Mouse (Mus musculus) limb, embryonic 14.5 days (tissue): Measurements from ENCODE around the gene Rtl10. TPM values are rescaled to one million over a fixed set of nuclear protein-coding genes. Genes with fewer than 3 reads are reported as not detected.

Source experiments
- ATAC-seq: fragments of 200-750 bp; cut with Nextera tagmentation; 2 replicates; pipeline ENCODE4 v1.8.0; 2017; ENCODE audit warnings: low read depth, moderate number of reproducible peaks, moderate TSS enrichment; ENCODE audit not compliant: low FRiP score
- DNase-seq: peaks from one replicate; pipeline ENCODE4 v3.0.0-alpha.2; 2015; ENCODE audit warnings: low spot score
- H3K27ac ChIP-seq: fragments of 300-500 bp; sonication (generic); replicated peaks from 2 replicates; pipeline ENCODE4 v1.5.1; 2014; ENCODE audit warnings: low read depth, mild to moderate bottlenecking, low read length, moderate library complexity, mixed read lengths
- H3K27me3 ChIP-seq: fragments of 300-500 bp; sonication (generic); 2 replicates; pipeline ENCODE4 v1.6.1; 2014; ENCODE audit warnings: low read length, mixed read lengths; ENCODE audit not compliant: control insufficient read depth, insufficient read depth
- H3K36me3 ChIP-seq: fragments of 300-500 bp; sonication (generic); 2 replicates; pipeline ENCODE4 v1.6.1; 2014; ENCODE audit warnings: mild to moderate bottlenecking, low read length, moderate library complexity, mixed read lengths; ENCODE audit not compliant: control insufficient read depth, insufficient read depth
- H3K4me1 ChIP-seq: fragments of 300-500 bp; sonication (generic); 2 replicates; pipeline ENCODE4 v1.6.1; 2014; ENCODE audit warnings: antibody characterized with exemption, low read length, mixed read lengths; ENCODE audit not compliant: control insufficient read depth, insufficient read depth
- H3K4me2 ChIP-seq: fragments of 300-500 bp; sonication (generic); replicated peaks from 2 replicates; pipeline ENCODE4 v1.6.1; 2014; ENCODE audit warnings: low read depth, mild to moderate bottlenecking, low read length, moderate library complexity; ENCODE audit not compliant: severe bottlenecking
- H3K4me3 ChIP-seq: fragments of 300-500 bp; sonication (generic); replicated peaks from 2 replicates; pipeline ENCODE4 v1.5.1; 2014; ENCODE audit warnings: low read length
- H3K9ac ChIP-seq: fragments of 300-500 bp; sonication (generic); 2 replicates; pipeline ENCODE4 v1.6.1; 2014; ENCODE audit warnings: mild to moderate bottlenecking, low read depth, low read length, moderate library complexity; ENCODE audit not compliant: severe bottlenecking
- H3K9me3 ChIP-seq: fragments of 300-500 bp; sonication (generic); 2 replicates; pipeline ENCODE4 v1.6.1; 2016; ENCODE audit warnings: low read length; ENCODE audit not compliant: control insufficient read depth
- POLR2A ChIP-seq: fragments of 200-500 bp; IDR thresholded peaks from 2 replicates; pipeline ENCODE4 v1.8.0; 2012; ENCODE audit warnings: inconsistent platforms, mild to moderate bottlenecking, moderate library complexity, borderline replicate concordance; ENCODE audit not compliant: insufficient read depth, insufficient read length; ENCODE audit errors: extremely low read depth
- WGBS: fragments of 180-500 bp; shearing (Covaris S2); extraction: QIAGEN DNeasy Blood & Tissue Kit; methylation state at CpG from one replicate; pipeline ENCODE4 v1.1.7; 2014; 5-methylcytosine and 5-hydroxymethylcytosine counted together
- polyA plus RNA-seq, 2 experiments: library from polyadenylated mRNA; depleted of rRNA in 1 of 2; stranded (reverse) in 1 of 2; unstranded in 1 of 2; fragments of >200 nt; fragmentation: Nextera tagmentation in 1 of 2; extraction: Ambion mirVana in 1 of 2; gene quantifications; 2 replicates each; pipeline versions ENCODE4 v1.2.1 to v1.2.3; 2012 to 2014

Rtl10 gene
- polyA plus RNA-seq, 2 experiments, result 4.3 to 16.6 TPM

DNA sequence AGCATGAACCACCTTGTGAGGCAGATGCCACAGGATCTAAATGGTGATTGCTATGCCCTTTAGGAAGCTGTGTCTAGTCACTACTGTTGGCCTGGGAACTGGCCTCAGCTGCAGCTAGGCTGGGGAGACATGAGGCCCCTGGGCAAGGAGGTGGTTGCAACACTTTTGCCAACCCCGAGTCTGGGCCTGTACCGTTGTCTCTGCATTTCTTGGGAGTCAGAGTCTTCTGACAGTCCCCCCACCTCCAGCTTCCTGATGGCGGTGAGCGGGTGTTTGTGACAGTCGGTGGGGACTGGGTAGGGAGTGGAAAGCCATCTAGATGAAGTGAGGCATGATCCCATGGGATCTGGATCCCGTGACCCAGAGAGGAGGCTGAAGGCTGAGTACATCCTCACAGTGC is 43.3 kb upstream of the Rtl10 start:
- Histone ChIP-seq H3K4me2 (no peak overlapping the region), H3K4me1 (peaks cover 30% of the 10 kb centered on the region), H3K4me3 (no peak overlapping the region), H3K27me3 (no peaks in the 10 kb centered on the region), H3K9me3 (no peaks in the 10 kb centered on the region), H3K36me3 (peaks cover 9% of the 10 kb centered on the region; the same call in 1 of the 2 replicates), H3K9ac (no peak overlapping the region), H3K27ac (no peak overlapping the region)
- ATAC-seq (no peak), DNase-seq (no peak)
- WGBS, result 75% methylated on average over 6 of the region's 6 CpGs
- TF ChIP-seq POLR2A, result no peak

- DNase-seq, result no peak
- Histone ChIP-seq H3K9me3 (no peaks in the 10 kb centered on the region), H3K4me1 (peaks cover 21% of the 10 kb centered on the region), H3K4me2 (no peak overlapping the region), H3K36me3 (peaks cover 9% of the 10 kb centered on the region; the same call in 1 of the 2 replicates), H3K4me3 (no peak overlapping the region), H3K9ac (no peak overlapping the region), H3K27ac (no peak overlapping the region), H3K27me3 (no peaks in the 10 kb centered on the region)
- TF ChIP-seq POLR2A, result no peak
- ATAC-seq, result no peak
Measured at GRCm38 (mm10) chr16:18458661-18459060, 40.0 kb upstream of the Rtl10 start.

- peak; percentile 41 for ATAC-seq
- Histone ChIP-seq H3K27ac (0 out of 2 replicates have a peak overlapping the region, but pooled peaks have one; percentile 26), H3K36me3 (peaks cover 9% of the 10 kb centered on the region; the same call in 1 of the 2 replicates), H3K9me3 (no peaks in the 10 kb centered on the region), H3K4me3 (no peak overlapping the region), H3K27me3 (no peaks in the 10 kb centered on the region), H3K4me2 (0 out of 2 replicates have a peak overlapping the region, but pooled peaks have one; percentile 20), H3K9ac (no peak overlapping the region), H3K4me1 (peaks cover 25% of the 10 kb centered on the region)
- WGBS, result 15% methylated on average over 12 of the region's 12 CpGs
- DNase-seq, result no peak
- no peak for TF ChIP-seq POLR2A
Measured at GRCm38 (mm10) chr16:18459335-18459954, 39.3 kb upstream of the Rtl10 start.

GRCm38 (mm10) chr16:18459955-18460370 is 38.7 kb upstream of the Rtl10 start:
- WGBS, result 9% methylated on average over 11 of the region's 11 CpGs
- peaks cover 25% of the 10 kb centered on the region for H3K4me1 ChIP-seq
- H3K4me2 ChIP-seq, result 0 out of 2 replicates have a peak overlapping the region, but pooled peaks have one; percentile 20
- H3K4me3 ChIP-seq, result no peak overlapping the region
- DNase-seq, result peak; percentile 76
- ATAC-seq, result peak; percentile 71
- no peak overlapping the region for H3K9ac ChIP-seq
- H3K9me3 ChIP-seq, result no peaks in the 10 kb centered on the region
- H3K27ac ChIP-seq, result no peak overlapping the region
- TF ChIP-seq POLR2A, result no peak
- peaks cover 9% of the 10 kb centered on the region; the same call in 1 of the 2 replicates for H3K36me3 ChIP-seq
- H3K27me3 ChIP-seq, result no peaks in the 10 kb centered on the region

DNA sequence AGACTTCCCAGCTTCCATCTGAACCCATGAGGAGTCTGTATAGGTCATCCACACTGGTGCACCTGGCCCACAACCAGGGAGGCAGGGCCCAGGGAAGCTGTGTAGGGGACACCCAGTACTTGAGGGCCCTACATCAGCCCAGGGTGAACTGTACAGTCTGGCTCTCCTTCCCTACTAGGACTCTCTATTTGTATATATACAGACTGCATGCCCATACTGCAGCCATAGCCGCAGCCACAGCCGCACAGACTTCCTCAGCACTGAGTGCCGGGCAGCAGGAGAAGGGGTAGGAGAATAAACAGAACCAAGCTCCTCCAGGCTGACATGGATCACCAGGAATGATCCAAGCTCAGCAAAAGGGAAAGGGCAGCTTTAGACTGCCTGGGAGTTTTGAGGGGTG is 37.9 kb upstream of the Rtl10 start:
- WGBS, result 86% methylated on average over 3 of the region's 3 CpGs

More for the DNA sequence above, 37.9 kb upstream of the Rtl10 start:
- H3K4me3 ChIP-seq, result no peak overlapping the region
- H3K9me3 ChIP-seq, result no peaks in the 10 kb centered on the region
- no peak for TF ChIP-seq POLR2A
- peaks cover 10% of the 10 kb centered on the region; the same call in 1 of the 2 replicates for H3K36me3 ChIP-seq
- H3K9ac ChIP-seq, result no peak overlapping the region
- ATAC-seq, result no peak
- no peak overlapping the region for H3K27ac ChIP-seq
- no peaks in the 10 kb centered on the region for H3K27me3 ChIP-seq
- peaks cover 25% of the 10 kb centered on the region for H3K4me1 ChIP-seq
- no peak overlapping the region for H3K4me2 ChIP-seq
- DNase-seq, result no peak
